ENCODE assay signal across 11 mouse cellular contexts in genomic region chr9:4315746-4316145, GRCm38 (mm10).
"Had no signal": no experiment of that assay in that cellular context is flagged by ENCODE, and none has a peak within 500 bp of the region (broad histone marks: within the 10 kb centered on the region; RNA-seq: fewer than 3 reads in every experiment).

No protein-coding gene starts in this region.

- DNase-seq: gastrocnemius, postnatal 10 days; gastrocnemius, postnatal 25 days; heart, adult 18-20 months; heart, postnatal 10 days; heart, postnatal 4 days; kidney, adult 18-20 months; kidney, adult 8-10 months; kidney, postnatal 10 days; kidney, postnatal 25 days; kidney, postnatal 4 days; liver had no signal
